Mouse (Mus musculus) frontal cortex, postnatal 10 days (tissue): Measurements from ENCODE around the gene Med11.
"Not testable (repeated sequence)": the region's sequence is repeated elsewhere in the genome, so short reads cannot be mapped to it uniquely, and the experiment has no call there.

ENCODE experiments used
- DNase-seq, 2 experiments: peaks; one replicate each; pipeline ENCODE4 v3.0.0; 2022; ENCODE audit warnings: low spot score in 2 of 2, mixed read lengths in 1 of 2

Gene Med11

DNA sequence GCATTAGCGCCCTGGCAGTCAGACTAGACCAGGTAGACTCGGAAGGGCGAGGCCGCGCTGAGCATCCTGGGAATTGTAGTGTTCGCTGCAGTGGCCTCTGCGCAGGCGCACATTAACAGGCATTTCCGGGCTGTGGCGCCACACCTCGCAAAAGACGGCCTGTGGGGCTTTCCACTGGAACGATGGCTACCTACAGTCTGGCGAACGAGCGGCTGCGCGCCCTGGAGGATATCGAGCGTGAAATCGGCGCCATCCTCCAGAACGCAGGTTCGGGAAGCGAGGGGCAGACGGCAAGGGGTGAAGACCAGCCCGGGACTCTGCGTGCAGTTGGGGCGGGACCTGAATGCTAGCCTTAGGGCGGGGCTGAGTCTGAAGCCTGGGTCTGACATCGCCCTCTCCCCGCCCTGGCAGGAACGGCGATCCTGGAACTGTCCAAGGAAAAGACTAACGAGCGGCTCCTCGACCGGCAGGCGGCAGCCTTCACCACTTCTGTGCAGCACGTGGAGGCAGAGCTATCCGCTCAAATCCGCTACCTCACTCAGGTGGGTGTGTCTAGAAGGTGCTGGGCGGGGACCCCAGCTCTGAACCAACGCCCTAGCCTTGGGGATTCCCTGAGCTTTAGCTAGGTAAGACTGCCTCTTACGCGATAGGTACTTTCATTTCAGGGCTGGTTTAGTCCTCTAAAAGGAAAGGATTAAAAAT, at the start of gene Med11:
TSS of gene Med11 (plus strand) at position 123 of the 702 bp plus-strand sequence.
- DNase-seq: peak; percentile 90 to 91

DNA sequence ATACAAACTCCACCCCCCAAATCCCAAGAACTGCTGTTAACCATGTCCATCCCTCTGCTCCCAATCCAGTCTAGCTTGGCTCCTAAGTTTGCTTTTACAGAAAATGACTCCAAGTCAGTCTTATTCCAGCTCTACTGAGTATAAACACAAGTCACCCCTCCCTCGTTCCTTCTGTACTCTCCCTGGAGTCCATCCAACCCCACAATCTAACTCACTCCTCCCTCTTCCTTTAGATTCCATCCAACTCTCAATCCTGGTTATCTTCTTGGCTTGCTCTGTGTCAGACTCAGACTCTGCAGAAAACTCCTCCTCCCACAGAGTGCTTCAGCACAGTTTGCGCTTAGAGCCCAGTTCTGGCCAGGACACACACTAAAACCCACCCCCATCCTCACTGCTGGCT, 48.1 kb upstream of the Med11 start:
- DNase-seq: no peak

DNA sequence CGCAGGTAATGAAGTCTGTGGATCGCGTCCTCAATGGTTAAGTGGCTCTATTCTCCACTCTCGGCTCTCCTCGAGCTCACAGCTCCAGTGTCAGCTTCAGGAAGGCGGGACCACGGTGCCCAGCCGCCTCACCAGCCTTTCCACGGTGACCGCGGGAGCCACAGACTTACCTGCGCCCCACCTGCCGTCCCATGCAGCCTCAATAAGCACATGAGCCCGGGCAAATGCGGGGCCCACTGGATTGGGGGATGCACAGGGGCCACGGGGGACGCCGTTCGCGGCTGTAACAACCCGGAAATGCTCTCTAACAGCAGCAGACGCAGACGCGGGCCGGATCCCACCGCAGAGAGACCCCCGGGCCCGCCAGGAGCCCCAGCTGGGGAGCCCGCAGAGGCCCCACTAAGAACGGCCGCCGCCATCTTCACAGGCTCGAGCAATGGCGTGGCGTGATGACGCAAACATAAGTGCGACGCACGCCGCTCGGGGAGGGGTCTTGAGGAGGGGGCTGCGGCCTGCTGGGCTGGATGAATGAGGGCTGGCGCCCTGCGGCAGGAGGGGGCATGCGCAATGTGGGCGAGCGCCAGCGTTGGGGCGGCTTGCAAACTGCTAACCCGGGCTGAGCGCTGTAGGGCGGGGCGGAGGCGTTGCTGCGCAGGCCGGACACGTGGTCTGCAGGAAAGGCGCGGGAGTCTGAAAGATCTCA, 42.0 kb upstream of the Med11 start, which contains the start of gene Pelp1:
TSS of gene Pelp1 (minus strand) at position 438 of the 703 bp plus-strand sequence.
- peak; percentile 90 to 93 for DNase-seq

DNA sequence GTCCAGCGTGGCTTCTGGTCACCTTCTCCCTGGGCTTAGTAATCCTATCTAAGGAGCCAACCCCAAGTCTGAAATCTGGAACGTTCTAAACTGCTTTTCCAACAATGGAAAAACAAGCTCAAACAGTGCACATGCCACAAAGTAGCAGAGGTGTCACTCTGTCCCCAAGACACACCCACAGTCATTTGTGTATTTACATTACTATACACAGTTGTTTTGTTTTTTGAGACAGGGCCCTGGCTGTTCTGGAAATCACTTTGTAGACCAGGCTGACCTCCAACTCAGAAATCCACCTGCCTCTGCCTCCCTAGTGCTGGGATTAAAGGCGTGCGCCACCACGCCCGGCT, 41.4 kb upstream of the Med11 start:
- no peak for DNase-seq

DNA sequence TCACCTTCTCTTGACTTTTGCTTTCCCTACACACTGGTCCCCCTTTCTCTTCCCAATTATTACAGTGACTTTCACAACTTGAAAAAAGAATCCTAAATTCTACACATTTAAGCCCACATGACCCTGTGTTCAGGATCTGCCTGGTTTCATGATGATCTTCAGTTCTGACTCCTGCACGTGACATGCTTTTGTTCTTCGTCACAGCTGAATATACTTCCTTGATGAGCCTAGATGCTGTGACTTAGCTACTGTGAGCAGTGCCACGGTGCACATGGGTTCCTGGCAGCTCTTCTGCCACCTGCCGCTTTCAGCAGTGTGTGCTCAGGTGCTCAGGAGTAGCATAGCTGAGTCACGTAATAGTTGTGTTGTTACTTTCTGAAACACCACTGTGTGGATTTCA, 39.1 kb upstream of the Med11 start:
- no peak for DNase-seq

DNA sequence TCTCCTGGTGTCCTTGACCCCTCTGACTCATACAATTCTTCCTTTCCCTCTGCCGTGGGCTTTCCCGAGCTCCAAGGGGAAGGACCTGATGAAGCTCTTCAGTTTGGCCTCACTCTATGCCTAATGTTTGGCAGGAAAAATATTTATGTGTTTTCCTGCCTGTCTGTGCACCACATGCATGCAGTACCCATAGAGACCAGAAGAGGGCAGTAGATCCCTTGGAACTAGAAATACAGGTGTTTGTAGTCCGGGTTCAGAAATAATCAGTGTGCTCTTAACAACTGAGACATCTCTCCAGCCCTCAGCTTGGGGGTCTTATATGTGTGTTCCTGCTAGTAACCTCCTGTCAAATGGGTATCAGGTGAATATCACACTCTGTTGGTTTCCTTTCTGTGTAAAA, 37.8 kb upstream of the Med11 start:
- peak in 1 of 2 experiments; percentile 62 for DNase-seq

DNA sequence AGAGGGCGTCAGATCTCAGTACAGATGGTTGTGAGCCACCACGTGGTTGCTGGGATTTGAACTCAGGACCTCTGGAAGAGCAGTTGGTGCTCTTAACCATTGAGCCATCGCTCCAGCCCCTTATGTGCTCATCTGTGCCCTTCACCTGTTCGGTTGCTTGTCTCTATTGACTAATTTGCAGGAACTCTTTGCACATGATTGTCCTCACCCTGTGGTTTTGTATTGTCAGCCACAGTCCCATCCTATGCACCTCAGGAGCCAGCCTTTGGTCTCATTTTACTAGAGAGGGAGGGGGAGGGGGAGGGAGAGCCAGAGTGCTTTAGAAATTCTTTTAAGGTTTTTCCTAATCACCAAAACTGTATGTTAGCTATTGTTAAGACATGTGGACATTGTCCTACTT, 33.5 kb upstream of the Med11 start:
- no peak for DNase-seq

DNA sequence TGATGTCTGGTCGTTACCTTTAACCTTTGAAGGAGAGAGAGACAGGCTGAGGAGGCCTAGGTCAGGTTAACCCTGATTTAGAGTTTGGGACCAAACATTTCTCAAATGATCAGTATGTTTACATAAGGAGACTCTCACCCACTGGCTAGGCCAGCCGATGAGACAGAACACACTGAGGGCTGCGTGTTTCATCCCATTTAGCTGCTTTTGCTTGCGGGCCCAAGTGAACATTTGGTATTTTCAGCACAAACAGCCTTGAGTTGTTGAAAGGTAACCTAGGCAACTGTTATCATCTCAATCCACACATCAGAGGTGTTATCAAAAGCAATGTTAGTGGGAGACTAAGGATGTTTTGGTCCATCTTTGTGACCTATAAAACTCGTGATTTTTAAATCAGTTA, 32.2 kb upstream of the Med11 start:
- no peak for DNase-seq

DNA sequence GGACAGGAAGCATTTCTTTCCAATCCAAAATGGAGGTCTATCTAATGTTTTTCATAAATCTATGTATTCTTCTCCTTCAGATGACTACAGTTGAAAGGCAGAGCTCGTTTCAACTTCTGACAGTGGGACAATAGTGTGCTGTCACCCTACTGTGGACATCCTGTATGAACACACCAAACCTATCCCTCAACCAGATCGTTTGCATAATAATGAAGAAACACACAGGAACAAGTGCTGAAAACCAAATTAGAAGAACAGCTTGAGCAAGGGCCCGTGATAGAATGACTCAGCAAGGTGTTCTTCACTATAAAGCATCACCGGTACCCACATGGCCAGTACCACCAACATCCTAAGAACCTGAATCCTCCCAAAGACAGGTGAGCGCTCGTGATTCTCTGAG, 25.1 kb upstream of the Med11 start:
- DNase-seq: not testable (repeated sequence)

DNA sequence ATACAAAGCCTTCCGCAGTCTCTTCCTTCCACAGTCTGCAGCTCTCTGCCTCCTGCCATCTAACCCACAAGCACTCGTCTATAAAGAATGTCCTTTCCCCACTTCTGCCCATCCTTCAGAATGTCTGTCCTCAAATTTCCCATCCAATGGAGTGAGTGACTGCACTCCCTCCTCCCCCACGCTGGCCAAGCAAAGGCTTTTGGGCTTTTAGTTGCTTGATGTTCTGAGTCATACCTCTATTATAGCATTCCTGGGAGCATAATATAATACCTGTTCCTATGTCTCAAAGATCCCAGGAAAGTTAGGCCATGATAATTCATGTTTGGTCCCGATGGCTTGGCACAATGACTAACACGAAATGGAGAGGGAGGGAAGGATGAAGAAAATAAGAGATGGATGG, 20.1 kb upstream of the Med11 start:
- DNase-seq: no peak

DNA sequence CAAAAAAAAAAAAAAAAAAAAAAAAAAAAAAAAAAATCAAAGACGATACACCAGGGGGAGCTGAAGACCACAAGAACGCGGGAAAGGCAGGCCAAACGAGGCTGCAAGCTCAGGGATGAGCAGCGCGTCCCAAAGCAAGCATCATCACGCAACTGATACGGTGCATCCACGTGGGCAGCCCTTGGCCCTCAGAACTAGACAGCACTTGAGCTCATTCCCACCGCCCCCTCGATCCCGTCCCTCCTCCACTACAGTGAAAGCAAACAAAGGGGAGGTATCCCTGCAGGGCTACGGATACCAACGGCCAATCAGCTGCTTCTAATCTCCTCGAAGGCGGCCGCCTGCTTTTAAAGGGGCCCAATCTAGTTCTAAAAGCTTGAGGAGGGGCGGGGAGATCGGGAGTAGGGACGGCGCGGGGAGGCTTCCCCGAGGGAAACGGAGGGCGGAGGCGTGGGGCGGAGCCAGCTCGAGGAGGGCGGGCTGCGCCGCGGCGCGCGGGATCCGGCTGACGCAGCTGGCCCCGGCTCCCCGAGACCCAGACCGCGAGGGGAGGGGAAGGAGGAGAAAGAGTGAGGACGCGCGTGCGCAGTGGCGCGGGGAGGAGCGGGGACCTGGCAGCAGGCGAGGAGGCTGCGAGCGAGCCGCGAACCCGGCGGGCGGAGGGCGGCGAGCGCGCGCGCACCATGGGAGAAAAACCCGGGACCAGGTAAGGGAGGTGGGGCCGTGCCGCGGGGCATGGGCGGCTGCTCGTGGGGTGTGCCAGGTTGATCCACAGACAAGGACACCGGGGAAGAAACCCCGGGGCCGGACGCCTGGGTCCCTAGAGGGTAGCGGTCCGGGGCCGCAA, 19.4 kb upstream of the Med11 start, which contains the start of gene Arrb2:
TSS of gene Arrb2 (plus strand) at position 588 of the 847 bp plus-strand sequence.
- DNase-seq: peak; percentile 98

DNA sequence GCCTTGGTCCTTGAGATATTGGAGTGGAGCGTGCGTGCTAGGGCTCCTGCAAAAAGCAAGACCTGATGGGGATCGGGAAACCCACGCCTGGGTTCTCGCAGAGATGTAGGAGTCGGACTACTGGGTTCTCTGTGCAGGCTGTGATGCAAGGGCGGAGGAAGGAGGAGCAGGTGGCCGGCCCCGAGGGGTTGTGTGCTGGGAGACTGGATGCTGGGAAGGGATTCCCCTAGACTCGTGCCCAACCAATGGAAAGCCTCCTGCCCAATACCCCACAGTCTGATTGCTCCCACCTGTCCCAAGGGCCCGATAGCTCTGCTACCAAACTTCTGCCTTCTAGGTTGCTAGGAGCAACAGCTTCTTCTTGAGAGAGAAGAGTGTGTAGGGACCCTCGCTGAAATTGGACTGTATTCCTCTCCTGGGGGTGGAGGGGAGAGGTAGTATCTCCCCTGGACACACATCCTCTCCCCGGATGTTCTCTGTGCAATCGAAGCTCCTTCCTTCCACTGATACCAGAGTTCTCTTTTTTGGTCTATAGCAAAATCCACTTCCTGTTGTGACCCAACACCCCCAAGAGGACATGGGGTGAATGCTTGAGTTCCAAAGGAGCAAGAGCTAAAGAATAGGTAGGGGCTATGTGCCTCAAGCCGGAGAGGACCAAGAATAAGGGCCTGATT, 18.7 kb upstream of the Med11 start:
- DNase-seq: no peak

DNA sequence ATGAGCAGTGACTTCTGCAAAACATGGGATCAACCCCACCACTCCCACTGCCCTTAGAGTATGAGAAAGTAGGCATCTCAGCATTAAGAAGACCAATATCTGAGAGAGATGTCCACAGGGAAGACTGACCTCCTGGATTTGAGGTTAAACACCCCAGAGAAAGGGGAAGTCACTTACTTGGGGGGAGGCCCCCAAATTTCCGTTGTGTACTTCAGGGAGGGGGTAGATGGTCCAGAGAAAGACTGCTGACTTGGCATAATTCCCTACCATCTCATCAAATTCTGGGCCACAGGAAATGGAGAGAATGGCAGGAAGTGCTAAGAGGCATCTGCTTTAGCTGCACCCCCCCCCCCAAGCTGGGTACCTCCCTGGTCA, 18.2 kb upstream of the Med11 start:
- DNase-seq: no peak

DNA sequence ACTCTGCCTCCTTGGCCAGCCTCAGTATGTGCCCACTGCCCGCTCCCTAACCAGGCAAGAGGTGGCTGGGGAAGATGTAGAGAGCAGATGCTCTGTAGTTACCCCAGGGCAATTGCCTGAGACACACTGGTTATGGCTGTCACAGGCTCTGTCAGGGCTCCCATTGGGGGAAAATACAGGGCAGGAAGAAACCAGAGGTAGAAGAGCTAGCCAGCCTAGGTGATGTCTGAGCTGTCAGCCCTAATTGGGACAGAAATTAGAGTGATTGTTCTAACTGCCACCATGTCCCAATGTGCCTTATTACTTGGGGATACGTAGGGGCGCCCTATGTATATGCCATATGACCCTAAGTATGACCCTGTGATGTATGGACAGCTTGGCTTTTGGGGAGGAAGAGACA, 17.8 kb upstream of the Med11 start:
- DNase-seq: no peak

DNA sequence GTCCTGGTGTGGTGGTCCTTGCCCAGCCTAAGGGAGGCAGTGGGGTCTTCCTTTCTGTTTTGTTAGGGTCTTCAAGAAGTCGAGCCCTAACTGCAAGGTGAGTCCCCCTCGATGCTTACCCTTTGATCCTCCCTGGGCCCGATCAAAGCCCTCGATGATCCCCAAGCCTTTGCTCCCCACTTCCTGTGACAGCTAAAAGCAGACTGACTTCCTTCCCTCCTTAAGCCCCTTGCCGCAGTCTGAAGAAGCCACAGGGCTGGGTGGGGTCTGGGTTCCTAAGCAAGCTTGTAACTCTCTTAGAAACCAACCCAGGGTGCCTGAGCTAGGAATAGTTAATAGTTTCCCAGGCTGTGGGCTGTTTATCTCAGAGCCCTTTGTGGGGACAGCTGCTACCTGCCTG, 16.2 kb upstream of the Med11 start:
- DNase-seq: no peak

DNA sequence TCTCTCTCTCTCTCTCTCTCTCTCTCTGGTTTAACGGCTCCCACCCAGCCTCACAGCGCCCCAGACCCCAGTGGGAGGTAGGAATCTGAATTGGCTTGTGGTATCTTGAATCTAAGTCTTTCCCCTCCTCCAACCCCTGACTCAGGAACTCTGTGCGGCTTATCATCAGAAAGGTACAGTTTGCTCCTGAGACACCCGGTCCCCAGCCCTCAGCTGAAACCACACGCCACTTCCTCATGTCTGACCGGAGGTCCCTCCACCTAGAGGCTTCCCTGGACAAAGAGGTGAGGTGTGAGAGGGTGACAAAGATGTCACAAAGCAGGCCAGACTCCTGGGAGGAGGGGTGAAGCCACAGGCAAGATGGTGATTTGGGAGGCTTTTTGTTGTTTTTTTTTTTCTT, 14.3 kb upstream of the Med11 start:
- no peak for DNase-seq

DNA sequence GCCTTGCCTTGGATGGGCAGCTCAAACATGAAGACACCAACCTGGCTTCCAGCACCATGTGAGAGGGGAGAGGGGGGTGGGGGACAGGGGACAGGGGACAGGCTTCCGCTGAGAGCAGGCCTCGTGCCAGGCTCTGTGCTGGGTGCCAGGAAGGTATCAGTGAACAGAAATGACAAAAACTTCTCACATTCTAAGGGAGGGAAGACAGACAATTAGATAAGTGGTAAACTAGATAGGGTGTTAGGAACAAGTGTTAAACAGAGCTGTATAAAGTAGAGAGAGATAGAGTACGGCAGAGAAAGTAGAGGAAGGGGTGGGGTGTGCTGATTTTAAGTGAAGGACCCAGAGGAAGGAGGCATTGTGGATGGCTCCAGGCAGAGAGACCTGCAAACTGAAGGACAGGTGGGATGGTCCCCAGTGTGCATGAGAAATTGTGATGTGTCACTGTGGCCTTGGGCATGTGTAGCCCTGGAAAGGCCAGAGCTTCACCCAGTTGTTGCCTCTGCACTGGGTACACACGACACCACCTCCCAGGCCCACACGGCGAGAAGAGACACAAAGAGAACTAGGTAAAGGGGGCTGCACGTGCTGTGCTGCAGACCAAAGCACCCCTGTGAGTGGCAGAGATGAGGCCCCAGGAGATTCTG, 12.9 kb upstream of the Med11 start:
- DNase-seq: no peak

DNA sequence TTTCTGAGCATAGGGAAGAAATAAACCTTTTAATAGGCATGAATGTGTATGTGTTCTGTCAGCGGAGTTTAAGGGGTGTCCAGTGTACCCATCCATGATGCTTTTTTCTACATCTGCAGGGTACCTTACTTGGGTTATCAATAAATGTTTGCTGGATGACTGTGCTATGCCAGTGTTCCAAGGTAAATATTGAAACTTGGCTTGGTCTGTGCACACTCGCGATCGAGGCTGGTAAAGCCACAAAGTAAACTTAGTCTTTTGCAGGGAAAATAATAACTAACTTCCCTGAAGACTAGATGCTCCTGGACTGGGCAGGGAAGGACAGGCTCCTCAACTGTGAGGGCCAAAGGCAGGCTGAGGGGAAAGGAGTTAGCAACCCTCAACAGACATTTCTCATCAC, 11.1 kb upstream of the Med11 start:
- DNase-seq: no peak

DNA sequence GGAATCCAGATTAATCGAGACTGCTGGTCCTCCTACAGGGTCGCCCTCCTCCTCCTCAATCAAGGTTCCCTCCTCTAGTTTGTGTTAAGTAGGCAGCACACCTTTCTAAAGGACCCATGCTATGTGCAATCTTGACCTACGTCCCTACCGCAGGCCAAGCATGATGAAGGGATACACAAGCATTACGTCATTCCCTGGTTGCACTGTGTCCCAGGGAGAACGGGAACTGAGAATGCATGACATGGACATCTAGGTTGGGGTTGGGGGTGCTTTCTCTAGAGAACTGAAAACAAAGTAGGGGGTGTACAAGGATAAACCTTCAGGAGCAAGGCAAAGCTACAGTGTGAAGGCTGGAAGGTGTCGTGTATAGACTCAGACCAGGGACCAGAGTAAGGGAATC, 9.8 kb upstream of the Med11 start:
- no peak for DNase-seq

DNA sequence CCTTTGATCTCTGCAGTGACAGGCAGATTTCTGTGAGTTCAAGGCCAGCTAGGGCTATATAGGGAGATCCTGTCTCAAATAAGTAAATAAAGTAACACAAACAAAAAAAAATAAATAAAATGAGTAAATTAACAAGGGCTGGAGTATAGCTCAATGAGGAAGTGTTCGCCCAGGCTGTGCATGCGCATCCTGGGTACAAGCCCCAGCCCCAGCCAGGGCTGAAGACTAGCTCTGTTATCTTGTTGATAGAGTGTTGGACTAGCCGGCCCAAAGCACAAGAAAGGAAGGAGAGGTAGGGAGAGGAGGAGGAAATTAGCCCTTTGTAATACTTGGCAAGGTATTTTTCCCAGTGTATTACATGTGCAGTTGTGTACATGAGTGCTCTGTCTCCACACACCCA, 7.8 kb upstream of the Med11 start:
- DNase-seq: no peak

DNA sequence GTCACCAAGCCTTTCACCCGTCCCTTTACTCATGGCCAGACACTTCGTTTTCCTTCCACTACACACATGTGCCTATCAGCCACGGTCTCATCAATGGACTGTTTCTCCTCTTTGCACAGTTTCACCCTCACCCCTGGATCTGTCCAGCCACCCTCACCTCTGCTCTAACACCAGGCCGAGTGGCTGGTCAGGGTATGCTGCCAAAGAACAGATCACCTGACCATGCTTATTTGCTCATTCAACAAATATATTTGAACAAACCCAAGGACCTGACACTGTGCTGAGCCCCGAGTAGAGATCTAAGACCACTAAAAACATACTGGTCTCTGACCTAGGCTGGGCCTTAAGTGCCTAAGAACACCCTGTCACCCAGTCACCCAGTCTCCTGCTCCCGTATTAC, 7.1 kb upstream of the Med11 start:
- DNase-seq: no peak

DNA sequence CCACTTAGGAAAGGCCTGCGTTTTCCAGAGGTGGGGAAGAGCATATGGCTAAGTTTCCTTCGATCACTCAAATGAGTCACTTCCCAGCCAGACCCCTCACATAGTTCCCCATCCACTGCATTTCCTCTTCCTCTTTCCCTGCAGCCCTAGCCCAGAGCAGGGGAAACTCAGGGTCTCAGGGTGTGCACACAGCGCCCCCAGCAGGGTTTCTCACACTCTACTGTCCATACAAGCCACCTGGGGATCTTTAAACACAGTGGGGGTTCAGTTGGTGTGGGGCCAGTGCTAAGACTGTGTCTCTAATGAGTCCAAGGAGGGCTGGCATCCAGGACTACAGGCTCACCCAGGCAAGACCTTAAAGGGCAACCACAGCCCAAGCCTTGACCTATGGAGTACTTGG, 5.0 kb upstream of the Med11 start:
- DNase-seq: no peak
